Mouse (Mus musculus) lung, postnatal 0 days (tissue): ENCODE measurements around the gene Klhl2.

Experiments
- CTCF ChIP-seq: IDR thresholded peaks from 2 replicates; pipeline ENCODE4 v1.5.1; 2016; ENCODE audit warnings: antibody characterized with exemption, mild to moderate bottlenecking
- EP300 ChIP-seq: IDR thresholded peaks from 2 replicates; pipeline ENCODE4 v1.6.1; 2016; ENCODE audit warnings: antibody characterized with exemption, mild to moderate bottlenecking, control low read depth

GRCm38 (mm10) chr8:64791250-64791881, 58.5 kb downstream of the Klhl2 start:
- TF ChIP-seq EP300: no peak
- no peak for TF ChIP-seq CTCF
